Mouse (Mus musculus): ENCODE results near the gene Ehbp1l1. TPM values are rescaled to one million over a fixed set of nuclear protein-coding genes. Genes with fewer than 3 reads are reported as not detected.
A peak's percentile ranks its signal among the peaks of the same experiment; 100 is the strongest.

Gene Ehbp1l1
- 110 and 121 TPM in 2 replicates for polyA plus RNA-seq (2015; fragmentation: Nextera tagmentation; extraction: Ambion mirVana)

DNA sequence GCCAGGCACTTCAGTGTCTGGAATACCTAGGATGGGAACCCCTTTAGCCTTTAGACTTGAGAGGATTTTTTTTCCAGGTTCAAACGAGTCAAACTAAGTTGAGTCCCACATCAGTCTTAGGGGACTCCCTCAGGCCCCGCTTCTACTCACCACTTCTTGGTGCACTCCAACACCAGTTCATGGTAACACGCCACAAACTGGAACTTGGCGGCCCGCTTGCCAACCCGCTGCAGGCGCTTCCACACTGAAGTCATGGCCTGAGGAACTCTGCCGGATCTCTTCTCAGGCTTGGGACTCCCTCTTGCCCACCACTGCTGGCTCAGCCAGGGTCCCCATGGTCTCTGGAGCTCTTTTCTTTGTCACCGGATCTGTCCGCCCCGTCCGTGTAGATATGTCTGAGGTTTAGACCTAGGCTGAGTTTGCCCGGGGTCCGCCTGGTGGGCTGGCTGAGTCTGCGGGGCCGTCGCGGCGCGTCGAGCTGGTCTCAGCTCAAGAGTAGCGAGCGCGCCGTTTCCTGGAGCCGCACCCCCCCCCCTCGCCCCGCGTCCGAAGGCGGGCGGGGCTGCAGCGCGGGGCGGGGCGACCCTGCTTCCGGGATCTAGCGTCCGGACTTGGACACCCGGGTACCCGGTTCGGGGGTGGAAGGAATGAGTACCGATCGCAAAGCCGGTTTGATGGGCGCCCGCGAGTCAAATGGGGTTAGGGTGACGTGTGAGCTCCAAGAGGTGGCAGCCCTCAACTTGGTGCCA lies at the start of gene Ehbp1l1:
Gene Ehbp1l1, minus strand, starts transcription at position 551 of the 749 bp plus-strand sequence.
- 2% methylated on average over 49 of the region's 49 CpGs for WGBS (ENCODE audit: insufficient replicate concordance)
- H3K4me2 ChIP-seq, result peak within 1 kb of the TSS; percentile 96
- peak; percentile 27 for ATAC-seq (ENCODE audit: insufficient read depth)
- no peaks in the 10 kb centered on the region for H3K9me3 ChIP-seq (replicated peaks)
- H3K4me3 ChIP-seq (replicated peaks), result peak within 1 kb of the TSS; percentile 94
- H3K27me3 ChIP-seq, result no peaks in the 10 kb centered on the region
- peaks cover 86% of the 10 kb centered on the region for H3K4me1 ChIP-seq (replicated peaks)
- peaks cover 44% of the 10 kb centered on the region for H3K36me3 ChIP-seq (replicated peaks)
- H3K27ac ChIP-seq (replicated peaks), result peak within 1 kb of the TSS; percentile 98
- peak within 1 kb of the TSS; percentile 98 for H3K9ac ChIP-seq

GRCm38 (mm10) chr19:5770925-5771860 lies 45.1 kb upstream of the Ehbp1l1 start, which contains the start of gene Scyl1:
TSS of gene Scyl1 (minus strand) at chr19:5771419.
- Histone ChIP-seq H3K4me2 (peak within 1 kb of the TSS; percentile 88), H3K36me3 (replicated peaks) (peaks cover 27% of the 10 kb centered on the region), H3K4me1 (replicated peaks) (peaks cover 34% of the 10 kb centered on the region), H3K27ac (replicated peaks) (peak within 1 kb of the TSS; percentile 80), H3K9me3 (replicated peaks) (no peaks in the 10 kb centered on the region), H3K27me3 (peaks cover 5% of the 10 kb centered on the region; the same call in 1 of the 2 replicates), H3K9ac (peak within 1 kb of the TSS; percentile 84), H3K4me3 (replicated peaks) (peak within 1 kb of the TSS; percentile 77)
- ATAC-seq (ENCODE audit: insufficient read depth), result peak; percentile 93
- whole genome bisulfite sequencing (ENCODE audit: insufficient replicate concordance), result under 1% methylated on average over 64 of the region's 64 CpGs

- peak overlapping the region; percentile 80; the same call in 1 of the 2 replicates for H3K27ac ChIP-seq (replicated peaks)
- H3K4me3 ChIP-seq (replicated peaks), result peak overlapping the region; percentile 77
- H3K9me3 ChIP-seq (replicated peaks), result no peaks in the 10 kb centered on the region
- peak overlapping the region; percentile 88 for H3K4me2 ChIP-seq
- WGBS (ENCODE audit: insufficient replicate concordance), result 35% methylated on average over 9 of the region's 9 CpGs
- no peak for ATAC-seq (ENCODE audit: insufficient read depth)
- H3K4me1 ChIP-seq (replicated peaks), result peaks cover 34% of the 10 kb centered on the region
- peak overlapping the region; percentile 84 for H3K9ac ChIP-seq
- peaks cover 36% of the 10 kb centered on the region for H3K36me3 ChIP-seq (replicated peaks)
- H3K27me3 ChIP-seq, result no peaks in the 10 kb centered on the region
These were observed 44.2 kb upstream of the Ehbp1l1 start for GRCm38 (mm10) chr19:5770311-5770710.

DNA sequence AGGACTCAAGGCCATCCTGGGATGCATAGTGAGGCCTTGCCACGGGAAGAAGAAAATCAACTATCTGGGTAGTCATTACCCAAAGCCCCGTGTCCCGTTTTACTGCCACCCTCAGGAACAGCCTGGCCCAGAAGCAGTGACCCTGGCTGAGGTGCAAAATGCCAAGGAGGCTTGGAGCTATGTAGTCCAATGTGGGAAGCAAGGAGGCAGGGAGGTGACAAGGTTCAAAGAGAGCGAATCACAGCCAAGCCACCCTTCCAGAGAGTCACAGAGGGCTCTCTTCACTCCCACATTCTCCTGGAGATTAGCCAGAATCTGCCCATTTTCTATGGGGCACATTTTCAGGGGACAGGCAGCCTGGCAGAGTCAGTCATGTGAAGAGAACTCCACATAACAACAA lies 41.2 kb upstream of the Ehbp1l1 start:
- WGBS (ENCODE audit: insufficient replicate concordance), result 81% methylated on average over 4 of the region's 4 CpGs
- Histone ChIP-seq H3K4me2 (no peak overlapping the region), H3K36me3 (replicated peaks) (peaks cover 62% of the 10 kb centered on the region), H3K27me3 (no peaks in the 10 kb centered on the region), H3K9ac (no peak overlapping the region), H3K27ac (replicated peaks) (no peak overlapping the region), H3K4me1 (replicated peaks) (peaks cover 34% of the 10 kb centered on the region), H3K9me3 (replicated peaks) (no peaks in the 10 kb centered on the region), H3K4me3 (replicated peaks) (no peak overlapping the region)
- ATAC-seq (ENCODE audit: insufficient read depth), result no peak

- H3K4me2 ChIP-seq, result no peak overlapping the region
- no peak overlapping the region for H3K4me3 ChIP-seq (replicated peaks)
- no peak overlapping the region for H3K27ac ChIP-seq (replicated peaks)
- peaks cover 88% of the 10 kb centered on the region for H3K36me3 ChIP-seq (replicated peaks)
- ATAC-seq (ENCODE audit: insufficient read depth), result no peak
- 0 out of 2 replicates have a peak, but pooled peaks cover 5% of the 10 kb centered on the region for H3K27me3 ChIP-seq
- H3K4me1 ChIP-seq (replicated peaks), result 0 out of 2 replicates have a peak, but pooled peaks cover 3% of the 10 kb centered on the region
- H3K9ac ChIP-seq, result no peak overlapping the region
- no peaks in the 10 kb centered on the region for H3K9me3 ChIP-seq (replicated peaks)
- 86% methylated on average over 6 of the region's 6 CpGs for WGBS (ENCODE audit: insufficient replicate concordance)
These were observed 37.0 kb upstream of the Ehbp1l1 start for GRCm38 (mm10) chr19:5763163-5763562.

DNA sequence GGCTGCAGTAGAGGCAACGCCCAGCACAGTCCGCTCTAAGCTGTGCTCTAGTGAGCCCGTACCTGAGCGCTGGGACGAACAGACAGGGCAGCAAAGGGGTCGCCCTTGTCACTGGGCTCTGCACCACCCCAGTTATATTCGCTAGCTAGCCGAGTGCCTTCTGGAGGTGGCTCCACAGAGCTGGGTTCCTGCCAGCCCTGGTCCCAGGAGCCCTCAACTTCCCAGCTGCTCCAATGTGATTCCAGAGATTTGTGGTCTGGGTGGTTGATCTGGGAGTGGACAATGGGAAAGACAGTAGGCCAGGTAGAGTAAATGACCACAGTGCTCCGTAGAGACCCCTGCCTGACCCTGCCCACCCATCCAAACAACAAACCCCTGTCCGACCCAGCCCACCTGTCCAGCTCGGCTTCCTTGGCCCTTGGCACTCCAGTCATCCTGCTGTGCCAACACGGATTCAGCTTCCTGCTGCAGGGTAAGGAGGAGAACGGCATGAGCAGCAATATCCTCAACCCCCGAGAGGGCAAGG lies 32.8 kb upstream of the Ehbp1l1 start:
- H3K27me3 ChIP-seq, result peaks cover 47% of the 10 kb centered on the region
- 85% methylated on average over 14 of the region's 14 CpGs for WGBS (ENCODE audit: insufficient replicate concordance)
- no peak overlapping the region for H3K27ac ChIP-seq (replicated peaks)
- peaks cover 11% of the 10 kb centered on the region for H3K4me1 ChIP-seq (replicated peaks)
- peaks cover 58% of the 10 kb centered on the region for H3K36me3 ChIP-seq (replicated peaks)
- no peak overlapping the region for H3K4me2 ChIP-seq
- ATAC-seq (ENCODE audit: insufficient read depth), result no peak
- H3K9me3 ChIP-seq (replicated peaks), result no peaks in the 10 kb centered on the region
- no peak overlapping the region for H3K4me3 ChIP-seq (replicated peaks)
- H3K9ac ChIP-seq, result no peak overlapping the region

- Histone ChIP-seq H3K27me3 (peaks cover 65% of the 10 kb centered on the region), H3K9me3 (replicated peaks) (no peaks in the 10 kb centered on the region), H3K4me1 (replicated peaks) (peaks cover 11% of the 10 kb centered on the region), H3K9ac (no peak overlapping the region), H3K4me2 (peak overlapping the region; percentile 45), H3K27ac (replicated peaks) (no peak overlapping the region), H3K36me3 (replicated peaks) (peaks cover 44% of the 10 kb centered on the region), H3K4me3 (replicated peaks) (peak overlapping the region; percentile 7; the same call in 1 of the 2 replicates)
- WGBS (ENCODE audit: insufficient replicate concordance), result 28% methylated on average over 36 of the region's 36 CpGs
- no peak for ATAC-seq (ENCODE audit: insufficient read depth)
These were observed 31.0 kb upstream of the Ehbp1l1 start for GRCm38 (mm10) chr19:5756991-5757636.

- H3K4me3 ChIP-seq (replicated peaks), result peak overlapping the region; percentile 7; the same call in 1 of the 2 replicates
- H3K4me2 ChIP-seq, result peak overlapping the region; percentile 45
- H3K27me3 ChIP-seq, result peaks cover 72% of the 10 kb centered on the region
- ATAC-seq (ENCODE audit: insufficient read depth), result no peak
- no peak overlapping the region for H3K27ac ChIP-seq (replicated peaks)
- H3K9me3 ChIP-seq (replicated peaks), result no peaks in the 10 kb centered on the region
- peaks cover 37% of the 10 kb centered on the region for H3K36me3 ChIP-seq (replicated peaks)
- no peak overlapping the region for H3K9ac ChIP-seq
- 15% methylated on average over 29 of the region's 29 CpGs for WGBS (ENCODE audit: insufficient replicate concordance)
- peaks cover 17% of the 10 kb centered on the region for H3K4me1 ChIP-seq (replicated peaks)
These were observed 30.3 kb upstream of the Ehbp1l1 start for GRCm38 (mm10) chr19:5756321-5756985.

DNA sequence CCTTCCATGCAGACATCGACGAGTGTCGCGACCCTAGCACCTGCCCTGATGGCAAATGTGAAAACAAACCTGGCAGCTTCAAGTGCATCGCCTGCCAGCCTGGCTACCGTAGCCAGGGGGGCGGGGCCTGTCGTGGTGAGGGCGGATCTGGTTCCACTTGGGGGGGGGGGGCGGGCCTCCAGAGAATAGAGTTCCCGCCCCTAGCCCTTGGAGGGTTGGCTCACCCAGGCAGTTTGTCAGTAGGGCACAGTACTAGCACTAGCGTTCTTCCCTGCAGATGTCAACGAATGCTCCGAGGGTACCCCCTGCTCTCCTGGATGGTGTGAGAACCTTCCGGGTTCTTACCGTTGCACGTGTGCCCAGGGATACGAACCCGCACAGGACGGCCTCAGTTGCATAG lies 25.6 kb upstream of the Ehbp1l1 start:
- no peak for ATAC-seq (ENCODE audit: insufficient read depth)

GRCm38 (mm10) chr19:5750951-5751350 lies 24.8 kb upstream of the Ehbp1l1 start:
- no peak overlapping the region for H3K4me3 ChIP-seq (replicated peaks)
- no peak overlapping the region for H3K4me2 ChIP-seq
- H3K9ac ChIP-seq, result no peak overlapping the region
- 14% methylated on average over 22 of the region's 22 CpGs for WGBS (ENCODE audit: insufficient replicate concordance)
- H3K4me1 ChIP-seq (replicated peaks), result peaks cover 24% of the 10 kb centered on the region
- H3K27ac ChIP-seq (replicated peaks), result no peak overlapping the region
- no peak for ATAC-seq (ENCODE audit: insufficient read depth)
- H3K27me3 ChIP-seq, result peaks cover 100% of the 10 kb centered on the region
- H3K9me3 ChIP-seq (replicated peaks), result no peaks in the 10 kb centered on the region
- no peaks in the 10 kb centered on the region for H3K36me3 ChIP-seq (replicated peaks)

More for the DNA sequence above, 25.6 kb upstream of the Ehbp1l1 start:
- no peak overlapping the region for H3K9ac ChIP-seq
- no peak overlapping the region for H3K4me3 ChIP-seq (replicated peaks)
- WGBS (ENCODE audit: insufficient replicate concordance), result 8% methylated on average over 20 of the region's 20 CpGs
- H3K4me1 ChIP-seq (replicated peaks), result peaks cover 21% of the 10 kb centered on the region
- peaks cover 100% of the 10 kb centered on the region for H3K27me3 ChIP-seq
- no peak overlapping the region for H3K27ac ChIP-seq (replicated peaks)
- no peaks in the 10 kb centered on the region for H3K9me3 ChIP-seq (replicated peaks)
- peak overlapping the region; percentile 16; the same call in 1 of the 2 replicates for H3K4me2 ChIP-seq
- no peaks in the 10 kb centered on the region for H3K36me3 ChIP-seq (replicated peaks)

Measured in liver, embryonic 15.5 days (tissue).